Mouse (Mus musculus): Measurements from ENCODE around the gene Lrrn4. TPM values are rescaled to one million over a fixed set of nuclear protein-coding genes. Genes with fewer than 3 reads are reported as not detected.
A peak's percentile ranks its signal among the peaks of the same experiment; 100 is the strongest.

Lrrn4 gene
- polyA plus RNA-seq, 1 experiment from 2014 or later, result 0.60 TPM

DNA sequence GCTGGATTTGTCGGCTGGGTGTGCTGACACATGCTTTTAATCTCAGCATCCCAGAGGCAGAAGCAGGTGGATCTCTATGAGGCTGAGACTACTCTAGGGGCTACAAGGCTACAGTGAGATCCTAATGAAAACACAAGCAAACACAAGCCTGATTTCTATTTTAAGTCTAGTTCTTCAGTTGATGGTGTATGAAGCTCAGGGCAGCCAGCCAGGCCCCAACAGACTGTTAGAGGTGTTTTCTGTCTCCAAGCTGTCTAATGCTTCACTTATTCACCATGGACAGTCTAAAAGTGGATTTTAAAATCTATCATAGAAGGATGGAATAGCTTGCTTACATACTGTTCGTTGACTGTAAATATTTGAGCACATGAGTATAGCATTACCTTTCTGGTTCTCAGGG, 19.2 kb downstream of the Lrrn4 start:
- no peak overlapping the region for H3K4me2 ChIP-seq (ENCODE audit: low read depth, severe bottlenecking)
- H3K27ac ChIP-seq (replicated peaks; ENCODE audit: low read depth, low read length), result no peak overlapping the region
- no peaks in the 10 kb centered on the region for H3K4me1 ChIP-seq (ENCODE audit: control insufficient read depth, insufficient read depth, low read length)
- H3K9ac ChIP-seq (ENCODE audit: low read length), result no peak overlapping the region
- peaks cover 2% of the 10 kb centered on the region for H3K36me3 ChIP-seq (ENCODE audit: control insufficient read depth, insufficient read depth, low read length)
- no peak for DNase-seq (ENCODE audit: low spot score)
- 86% methylated on average over 2 of the region's 2 CpGs for WGBS
- H3K4me3 ChIP-seq (ENCODE audit: low read depth, low read length), result no peak overlapping the region
- no peaks in the 10 kb centered on the region for H3K9me3 ChIP-seq (ENCODE audit: control insufficient read depth, low read length)
- no peaks in the 10 kb centered on the region for H3K27me3 ChIP-seq (ENCODE audit: control insufficient read depth, insufficient read depth, low read length)
- ATAC-seq (ENCODE audit: insufficient number of reproducible peaks, low FRiP score, low TSS enrichment, low read depth), result no peak

DNA sequence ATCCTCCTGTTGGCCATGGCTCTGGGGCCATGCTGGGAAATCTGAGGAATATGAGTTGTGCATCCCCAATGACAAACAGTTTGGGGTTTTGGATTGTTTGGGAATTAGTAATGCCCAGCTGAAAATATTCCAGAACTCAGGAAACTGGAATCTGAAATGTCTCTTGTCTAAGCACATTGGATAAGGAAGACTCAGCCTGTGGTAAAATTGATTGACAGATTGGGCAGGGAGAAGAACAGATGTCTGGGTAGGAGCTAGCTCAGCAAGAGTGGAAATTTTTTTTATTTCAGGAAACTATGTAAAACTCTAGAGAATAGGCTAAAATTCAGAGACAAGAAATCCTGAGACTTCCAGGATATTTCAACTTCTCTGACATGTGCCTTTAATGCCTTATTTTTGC, 20.3 kb downstream of the Lrrn4 start:
- Histone ChIP-seq H3K36me3 (ENCODE audit: control insufficient read depth, insufficient read depth, low read length) (no peaks in the 10 kb centered on the region; the same call in 1 of the 2 replicates), H3K4me1 (ENCODE audit: control insufficient read depth, insufficient read depth, low read length) (no peaks in the 10 kb centered on the region), H3K9ac (ENCODE audit: low read length) (no peak overlapping the region), H3K9me3 (ENCODE audit: control insufficient read depth, low read length) (no peaks in the 10 kb centered on the region), H3K27me3 (ENCODE audit: control insufficient read depth, insufficient read depth, low read length) (no peaks in the 10 kb centered on the region), H3K4me2 (ENCODE audit: low read depth, severe bottlenecking) (no peak overlapping the region), H3K27ac (replicated peaks; ENCODE audit: low read depth, low read length) (no peak overlapping the region), H3K4me3 (ENCODE audit: low read depth, low read length) (no peak overlapping the region)
- ATAC-seq (ENCODE audit: insufficient number of reproducible peaks, low FRiP score, low TSS enrichment, low read depth) (no peak), DNase-seq (ENCODE audit: low spot score) (no peak)

DNA sequence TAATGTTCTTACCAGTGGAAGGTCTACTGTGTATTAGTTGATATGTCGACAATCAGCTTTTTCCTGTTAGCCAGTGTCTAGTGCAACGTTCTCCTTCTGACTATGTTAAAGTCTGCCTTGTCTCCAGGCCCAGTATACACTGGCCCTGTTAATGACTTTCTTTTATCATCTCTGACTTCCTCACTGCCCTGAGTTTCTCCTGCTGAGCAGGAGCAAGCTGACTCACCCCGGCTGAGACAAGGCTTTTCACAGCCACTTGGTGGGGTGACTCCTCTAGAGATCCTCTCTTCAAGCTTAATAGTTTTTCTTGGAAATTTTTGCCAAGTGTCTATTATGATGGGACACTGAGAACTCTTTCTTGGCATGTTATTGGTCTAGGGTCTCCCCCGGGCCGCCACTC, 24.4 kb downstream of the Lrrn4 start:
- H3K27ac ChIP-seq (replicated peaks; ENCODE audit: low read depth, low read length), result no peak overlapping the region
- H3K4me2 ChIP-seq (ENCODE audit: low read depth, severe bottlenecking), result no peak overlapping the region
- no peaks in the 10 kb centered on the region for H3K4me1 ChIP-seq (ENCODE audit: control insufficient read depth, insufficient read depth, low read length)
- H3K4me3 ChIP-seq (ENCODE audit: low read depth, low read length), result no peak overlapping the region
- DNase-seq (ENCODE audit: low spot score), result no peak
- H3K9ac ChIP-seq (ENCODE audit: low read length), result no peak overlapping the region
- H3K9me3 ChIP-seq (ENCODE audit: control insufficient read depth, low read length), result no peaks in the 10 kb centered on the region
- no peak for ATAC-seq (ENCODE audit: insufficient number of reproducible peaks, low FRiP score, low TSS enrichment, low read depth)
- WGBS, result 82% methylated on average over 5 of the region's 5 CpGs
- H3K36me3 ChIP-seq (ENCODE audit: control insufficient read depth, insufficient read depth, low read length), result no peaks in the 10 kb centered on the region
- H3K27me3 ChIP-seq (ENCODE audit: control insufficient read depth, insufficient read depth, low read length), result no peaks in the 10 kb centered on the region

DNA sequence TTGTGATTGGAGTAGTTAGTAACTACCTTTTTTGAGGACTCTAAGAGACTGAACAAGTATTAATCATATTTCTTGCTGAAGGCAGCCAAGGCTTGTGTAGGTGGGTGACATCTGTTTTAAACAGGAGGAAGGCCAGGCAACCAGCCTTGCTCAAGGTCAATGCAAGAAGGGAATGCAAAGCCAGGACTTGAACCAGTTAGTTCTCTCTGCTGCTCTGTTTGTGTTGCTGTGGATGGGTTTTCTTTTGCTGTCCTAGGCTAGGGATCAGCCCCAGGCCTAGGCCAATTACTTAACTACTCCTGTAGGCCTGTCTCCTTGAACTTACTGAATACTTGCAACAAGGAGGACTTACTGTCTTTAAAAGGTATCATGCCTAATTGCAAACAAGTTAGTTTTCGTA, 27.6 kb downstream of the Lrrn4 start:
- no peaks in the 10 kb centered on the region for H3K9me3 ChIP-seq (ENCODE audit: control insufficient read depth, low read length)
- no peaks in the 10 kb centered on the region for H3K4me1 ChIP-seq (ENCODE audit: control insufficient read depth, insufficient read depth, low read length)
- no peak overlapping the region for H3K4me2 ChIP-seq (ENCODE audit: low read depth, severe bottlenecking)
- ATAC-seq (ENCODE audit: insufficient number of reproducible peaks, low FRiP score, low TSS enrichment, low read depth) (no peak), DNase-seq (ENCODE audit: low spot score) (no peak)
- H3K4me3 ChIP-seq (ENCODE audit: low read depth, low read length), result no peak overlapping the region
- no peak overlapping the region for H3K9ac ChIP-seq (ENCODE audit: low read length)
- no peak overlapping the region for H3K27ac ChIP-seq (replicated peaks; ENCODE audit: low read depth, low read length)
- no peaks in the 10 kb centered on the region for H3K36me3 ChIP-seq (ENCODE audit: control insufficient read depth, insufficient read depth, low read length)
- H3K27me3 ChIP-seq (ENCODE audit: control insufficient read depth, insufficient read depth, low read length), result no peaks in the 10 kb centered on the region
- WGBS, result 94% methylated on average over 1 of the region's 1 CpGs

DNA sequence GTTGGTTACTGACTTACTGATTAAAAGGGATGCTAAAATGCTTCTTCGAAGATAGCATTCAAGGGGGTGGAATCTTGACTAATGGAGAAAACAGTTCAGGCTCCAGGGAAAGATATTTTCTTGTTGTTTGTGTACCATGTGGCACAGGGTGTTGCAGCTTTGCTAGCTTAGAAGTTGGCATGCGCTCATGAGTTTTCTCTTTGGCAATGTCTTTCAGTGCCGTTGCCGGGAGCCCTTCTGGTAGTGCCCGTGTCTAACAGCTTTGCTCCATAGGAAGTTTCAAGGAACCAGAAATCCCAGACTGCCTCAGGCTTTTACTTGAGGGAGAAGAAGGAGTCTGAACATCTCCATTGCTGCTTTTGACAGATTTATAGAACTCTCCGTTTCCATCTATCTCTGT, 31.6 kb downstream of the Lrrn4 start:
- Histone ChIP-seq H3K9ac (ENCODE audit: low read length) (no peak overlapping the region), H3K36me3 (ENCODE audit: control insufficient read depth, insufficient read depth, low read length) (no peaks in the 10 kb centered on the region), H3K9me3 (ENCODE audit: control insufficient read depth, low read length) (no peaks in the 10 kb centered on the region), H3K4me1 (ENCODE audit: control insufficient read depth, insufficient read depth, low read length) (no peaks in the 10 kb centered on the region), H3K27me3 (ENCODE audit: control insufficient read depth, insufficient read depth, low read length) (no peaks in the 10 kb centered on the region), H3K4me3 (ENCODE audit: low read depth, low read length) (no peak overlapping the region), H3K27ac (replicated peaks; ENCODE audit: low read depth, low read length) (no peak overlapping the region), H3K4me2 (ENCODE audit: low read depth, severe bottlenecking) (no peak overlapping the region)
- 91% methylated on average over 6 of the region's 6 CpGs for WGBS
- no peak for ATAC-seq (ENCODE audit: insufficient number of reproducible peaks, low FRiP score, low TSS enrichment, low read depth)
- no peak for DNase-seq (ENCODE audit: low spot score)

DNA sequence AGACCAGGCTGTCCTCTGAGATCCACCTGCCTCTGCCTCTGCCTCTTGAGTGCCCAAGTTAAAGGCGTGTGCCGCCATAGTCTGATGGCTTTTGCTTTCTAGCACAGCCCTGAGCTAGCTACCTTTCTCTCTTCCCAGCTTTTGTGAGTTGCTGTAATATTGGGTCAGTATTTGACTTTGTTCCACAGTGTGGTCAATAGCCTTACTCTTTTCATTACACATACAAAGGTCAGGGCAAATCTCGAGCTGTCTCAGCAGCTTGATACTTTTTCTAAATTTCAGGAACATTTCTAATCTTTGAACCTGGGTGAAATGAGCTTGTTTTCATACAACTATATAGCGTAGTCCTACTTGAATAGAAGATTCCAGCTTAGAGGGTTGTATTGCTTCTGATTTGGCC, 32.3 kb downstream of the Lrrn4 start:
- WGBS, result 93% methylated on average over 4 of the region's 4 CpGs
- Histone ChIP-seq H3K27ac (replicated peaks; ENCODE audit: low read depth, low read length) (no peak overlapping the region), H3K36me3 (ENCODE audit: control insufficient read depth, insufficient read depth, low read length) (no peaks in the 10 kb centered on the region), H3K27me3 (ENCODE audit: control insufficient read depth, insufficient read depth, low read length) (no peaks in the 10 kb centered on the region), H3K9ac (ENCODE audit: low read length) (no peak overlapping the region), H3K4me1 (ENCODE audit: control insufficient read depth, insufficient read depth, low read length) (no peaks in the 10 kb centered on the region), H3K4me3 (ENCODE audit: low read depth, low read length) (no peak overlapping the region), H3K9me3 (ENCODE audit: control insufficient read depth, low read length) (no peaks in the 10 kb centered on the region), H3K4me2 (ENCODE audit: low read depth, severe bottlenecking) (no peak overlapping the region)
- no peak for ATAC-seq (ENCODE audit: insufficient number of reproducible peaks, low FRiP score, low TSS enrichment, low read depth)
- no peak for DNase-seq (ENCODE audit: low spot score)

DNA sequence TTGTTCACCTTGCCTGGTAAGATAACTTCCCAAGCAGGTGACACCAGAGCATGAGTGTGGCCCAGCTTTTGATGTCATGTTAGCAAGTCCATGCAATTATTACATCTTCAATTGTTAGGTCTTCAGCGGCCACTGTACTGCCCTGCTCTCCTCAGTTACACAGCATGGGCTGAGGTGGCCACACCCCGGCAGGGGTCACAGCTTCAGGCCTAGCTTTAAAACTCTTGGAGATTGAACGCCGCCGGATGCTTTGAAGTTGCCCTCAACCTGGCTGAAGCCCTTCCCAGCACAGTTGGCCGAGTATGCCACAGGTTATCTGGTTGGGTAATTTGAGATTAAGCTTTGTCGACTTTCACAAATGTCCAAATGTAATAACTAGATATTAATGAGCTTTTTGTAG, 33.1 kb downstream of the Lrrn4 start:
- WGBS, result 17% methylated on average over 7 of the region's 7 CpGs
- Histone ChIP-seq H3K4me3 (ENCODE audit: low read depth, low read length) (peak overlapping the region; percentile 73), H3K4me1 (ENCODE audit: control insufficient read depth, insufficient read depth, low read length) (no peaks in the 10 kb centered on the region), H3K9me3 (ENCODE audit: control insufficient read depth, low read length) (no peaks in the 10 kb centered on the region), H3K9ac (ENCODE audit: low read length) (no peak overlapping the region), H3K27ac (replicated peaks; ENCODE audit: low read depth, low read length) (no peak overlapping the region), H3K4me2 (ENCODE audit: low read depth, severe bottlenecking) (peak overlapping the region; percentile 66), H3K27me3 (ENCODE audit: control insufficient read depth, insufficient read depth, low read length) (no peaks in the 10 kb centered on the region), H3K36me3 (ENCODE audit: control insufficient read depth, insufficient read depth, low read length) (no peaks in the 10 kb centered on the region)
- ATAC-seq (ENCODE audit: insufficient number of reproducible peaks, low FRiP score, low TSS enrichment, low read depth) (no peak), DNase-seq (ENCODE audit: low spot score) (peak; percentile 35)

DNA sequence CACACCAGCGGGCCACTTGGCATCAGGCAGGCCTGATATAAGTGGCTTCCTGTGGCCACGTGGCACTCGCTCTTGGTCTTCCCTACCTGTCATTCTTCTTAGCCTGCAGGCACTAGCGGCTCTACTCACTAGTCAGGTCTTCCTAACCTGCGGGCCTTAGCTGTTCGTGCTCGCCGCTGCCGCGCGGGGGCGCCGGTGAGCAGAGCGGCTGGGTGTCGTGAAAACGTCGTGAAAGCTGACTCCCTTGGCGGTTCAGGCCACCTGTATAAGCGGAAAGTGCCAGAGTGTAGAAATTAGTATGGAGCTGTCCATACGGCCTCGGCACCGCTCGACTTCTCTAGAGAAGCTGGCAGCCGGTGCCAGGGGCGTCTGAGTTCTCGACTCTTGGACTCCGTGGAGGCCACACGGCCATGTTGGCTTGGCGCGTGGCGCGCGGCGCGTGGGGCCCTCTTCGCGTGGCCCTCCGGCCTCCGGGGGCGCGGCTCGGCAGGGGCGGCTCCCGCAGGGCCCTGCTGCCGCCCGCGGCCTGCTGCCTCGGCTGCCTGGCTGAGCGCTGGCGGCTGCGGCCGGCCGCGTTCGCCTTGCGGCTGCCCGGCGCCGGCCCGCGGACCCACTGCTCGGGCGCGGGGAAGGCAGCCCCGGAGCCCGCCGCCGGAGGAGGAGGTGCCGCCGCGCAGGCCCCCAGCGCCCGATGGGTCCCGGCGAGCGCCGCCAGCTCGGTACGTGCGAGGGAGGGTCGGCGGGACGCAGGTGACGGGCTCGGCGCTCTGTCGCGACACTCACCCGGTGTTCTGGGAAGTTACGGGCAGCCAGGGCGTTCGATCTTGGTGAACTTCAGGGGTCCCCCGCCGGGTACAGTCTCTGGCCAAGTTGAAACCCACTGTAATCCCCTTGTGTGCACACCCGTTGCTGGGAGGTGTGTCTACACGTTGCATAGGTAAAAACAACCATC, 34.0 kb downstream of the Lrrn4 start, which contains the start of gene Crls1:
Gene Crls1 (plus strand): TSS at position 260 of the 952 bp plus-strand sequence.
- DNase-seq (ENCODE audit: low spot score), result peak; percentile 100
- Histone ChIP-seq H3K9ac (ENCODE audit: low read length) (peak within 1 kb of the TSS; percentile 83), H3K27me3 (ENCODE audit: control insufficient read depth, insufficient read depth, low read length) (no peaks in the 10 kb centered on the region), H3K9me3 (ENCODE audit: control insufficient read depth, low read length) (no peaks in the 10 kb centered on the region), H3K36me3 (ENCODE audit: control insufficient read depth, insufficient read depth, low read length) (no peaks in the 10 kb centered on the region), H3K4me2 (ENCODE audit: low read depth, severe bottlenecking) (peak within 1 kb of the TSS; percentile 66), H3K4me1 (ENCODE audit: control insufficient read depth, insufficient read depth, low read length) (no peaks in the 10 kb centered on the region), H3K27ac (replicated peaks; ENCODE audit: low read depth, low read length) (no peak within 1 kb of the TSS; the same call in 1 of the 2 replicates), H3K4me3 (ENCODE audit: low read depth, low read length) (peak within 1 kb of the TSS; percentile 73)
- under 1% methylated on average over 95 of the region's 96 CpGs for WGBS
- peak; percentile 92 for ATAC-seq (ENCODE audit: insufficient number of reproducible peaks, low FRiP score, low TSS enrichment, low read depth)
